Mouse (Mus musculus): ENCODE measurements around the gene Rad51b. TPM values are rescaled to one million over a fixed set of nuclear protein-coding genes. Genes with fewer than 3 reads are reported as not detected.

The Rad51b gene
- polyA plus RNA-seq, 1 experiment from 2014 or later, result 8.7 TPM

- H3K27me3 ChIP-seq (replicated peaks), result no peaks in the 10 kb centered on the region
- H3K4me2 ChIP-seq, result no peak overlapping the region
- H3K4me1 ChIP-seq, result peaks cover 11% of the 10 kb centered on the region
- WGBS, result 32% methylated on average over 6 of the region's 6 CpGs
- H3K9ac ChIP-seq, result no peak overlapping the region
- no peaks in the 10 kb centered on the region for H3K36me3 ChIP-seq
- no peak overlapping the region for H3K4me3 ChIP-seq (replicated peaks)
- no peak overlapping the region for H3K27ac ChIP-seq
- no peak for ATAC-seq (ENCODE audit: insufficient read depth, low FRiP score, low read depth)
- no peaks in the 10 kb centered on the region for H3K9me3 ChIP-seq
Observed at GRCm38 (mm10) chr12:79547556-79547955, 250.5 kb downstream of the Rad51b start.

- Histone ChIP-seq H3K27me3 (replicated peaks) (no peaks in the 10 kb centered on the region), H3K4me2 (no peak overlapping the region), H3K9ac (no peak overlapping the region), H3K4me1 (peaks cover 8% of the 10 kb centered on the region), H3K9me3 (no peaks in the 10 kb centered on the region), H3K4me3 (replicated peaks) (no peak overlapping the region), H3K27ac (no peak overlapping the region), H3K36me3 (no peaks in the 10 kb centered on the region)
- no peak for ATAC-seq (ENCODE audit: insufficient read depth, low FRiP score, low read depth)
- WGBS, result 77% methylated on average over 8 of the region's 8 CpGs
Observed at GRCm38 (mm10) chr12:79548607-79549330, 251.7 kb downstream of the Rad51b start.

GRCm38 (mm10) chr12:79550049-79550682 is 253.1 kb downstream of the Rad51b start:
- 96% methylated on average over 7 of the region's 7 CpGs for WGBS
- Histone ChIP-seq H3K4me2 (no peak overlapping the region), H3K27me3 (replicated peaks) (no peaks in the 10 kb centered on the region), H3K9me3 (no peaks in the 10 kb centered on the region), H3K36me3 (no peaks in the 10 kb centered on the region), H3K4me1 (peaks cover 8% of the 10 kb centered on the region), H3K27ac (no peak overlapping the region), H3K9ac (no peak overlapping the region), H3K4me3 (replicated peaks) (no peak overlapping the region)
- ATAC-seq (ENCODE audit: insufficient read depth, low FRiP score, low read depth), result no peak

- no peak overlapping the region for H3K4me2 ChIP-seq
- no peaks in the 10 kb centered on the region for H3K36me3 ChIP-seq
- H3K9ac ChIP-seq, result no peak overlapping the region
- no peak for ATAC-seq (ENCODE audit: insufficient read depth, low FRiP score, low read depth)
- no peaks in the 10 kb centered on the region for H3K27me3 ChIP-seq (replicated peaks)
- H3K4me1 ChIP-seq, result peaks cover 8% of the 10 kb centered on the region
- WGBS, result 72% methylated on average over 1 of the region's 1 CpGs
- no peak overlapping the region for H3K4me3 ChIP-seq (replicated peaks)
- no peaks in the 10 kb centered on the region for H3K9me3 ChIP-seq
- no peak overlapping the region for H3K27ac ChIP-seq
Observed at GRCm38 (mm10) chr12:79551274-79551673, 254.2 kb downstream of the Rad51b start.

- Histone ChIP-seq H3K27me3 (replicated peaks) (no peaks in the 10 kb centered on the region), H3K4me1 (0 out of 2 replicates have a peak, but pooled peaks cover 3% of the 10 kb centered on the region), H3K9me3 (no peaks in the 10 kb centered on the region), H3K9ac (no peak overlapping the region), H3K4me2 (no peak overlapping the region), H3K4me3 (replicated peaks) (no peak overlapping the region), H3K36me3 (no peaks in the 10 kb centered on the region), H3K27ac (no peak overlapping the region)
- no peak for ATAC-seq (ENCODE audit: insufficient read depth, low FRiP score, low read depth)
Observed at GRCm38 (mm10) chr12:79553056-79553455, 256.0 kb downstream of the Rad51b start.

GRCm38 (mm10) chr12:79557904-79558303 is 260.8 kb downstream of the Rad51b start:
- peak overlapping the region; percentile 31; the same call in 1 of the 2 replicates for H3K27ac ChIP-seq
- H3K9ac ChIP-seq, result no peak overlapping the region
- no peaks in the 10 kb centered on the region for H3K36me3 ChIP-seq
- WGBS, result 45% methylated on average over 5 of the region's 5 CpGs
- H3K4me1 ChIP-seq, result no peaks in the 10 kb centered on the region
- H3K27me3 ChIP-seq (replicated peaks), result no peaks in the 10 kb centered on the region
- H3K4me3 ChIP-seq (replicated peaks), result no peak overlapping the region
- no peak overlapping the region for H3K4me2 ChIP-seq
- no peak; the same call in 1 of the 2 replicates for ATAC-seq (ENCODE audit: insufficient read depth, low FRiP score, low read depth)
- no peaks in the 10 kb centered on the region for H3K9me3 ChIP-seq

GRCm38 (mm10) chr12:79558711-79559110 is 261.6 kb downstream of the Rad51b start:
- no peaks in the 10 kb centered on the region for H3K4me1 ChIP-seq
- H3K36me3 ChIP-seq, result no peaks in the 10 kb centered on the region
- no peaks in the 10 kb centered on the region for H3K9me3 ChIP-seq
- H3K4me3 ChIP-seq (replicated peaks), result no peak overlapping the region
- peak overlapping the region; percentile 1; the same call in 1 of the 2 replicates for H3K27ac ChIP-seq
- whole genome bisulfite sequencing, result 84% methylated on average over 3 of the region's 3 CpGs
- no peak overlapping the region for H3K4me2 ChIP-seq
- H3K27me3 ChIP-seq (replicated peaks), result no peaks in the 10 kb centered on the region
- no peak overlapping the region for H3K9ac ChIP-seq
- ATAC-seq (ENCODE audit: insufficient read depth, low FRiP score, low read depth), result no peak

GRCm38 (mm10) chr12:79559410-79560015 is 262.4 kb downstream of the Rad51b start:
- Histone ChIP-seq H3K27me3 (replicated peaks) (no peaks in the 10 kb centered on the region), H3K27ac (peak overlapping the region; percentile 51), H3K9me3 (no peaks in the 10 kb centered on the region), H3K4me3 (replicated peaks) (no peak overlapping the region), H3K9ac (no peak overlapping the region), H3K4me2 (no peak overlapping the region), H3K4me1 (no peaks in the 10 kb centered on the region), H3K36me3 (no peaks in the 10 kb centered on the region)
- no peak for ATAC-seq (ENCODE audit: insufficient read depth, low FRiP score, low read depth)
- 58% methylated on average over 4 of the region's 4 CpGs for WGBS

- 80% methylated on average over 8 of the region's 8 CpGs for WGBS
- no peaks in the 10 kb centered on the region for H3K4me1 ChIP-seq
- no peak for ATAC-seq (ENCODE audit: insufficient read depth, low FRiP score, low read depth)
- H3K9me3 ChIP-seq, result no peaks in the 10 kb centered on the region
- H3K27me3 ChIP-seq (replicated peaks), result no peaks in the 10 kb centered on the region
- H3K36me3 ChIP-seq, result no peaks in the 10 kb centered on the region
- no peak overlapping the region for H3K9ac ChIP-seq
- no peak overlapping the region for H3K27ac ChIP-seq
- no peak overlapping the region for H3K4me3 ChIP-seq (replicated peaks)
- H3K4me2 ChIP-seq, result no peak overlapping the region
Observed at GRCm38 (mm10) chr12:79560084-79560699, 263.1 kb downstream of the Rad51b start.

- Histone ChIP-seq H3K4me1 (no peaks in the 10 kb centered on the region), H3K36me3 (no peaks in the 10 kb centered on the region), H3K9me3 (no peaks in the 10 kb centered on the region), H3K9ac (no peak overlapping the region), H3K4me2 (no peak overlapping the region), H3K4me3 (replicated peaks) (no peak overlapping the region), H3K27me3 (replicated peaks) (no peaks in the 10 kb centered on the region), H3K27ac (no peak overlapping the region)
- no peak for ATAC-seq (ENCODE audit: insufficient read depth, low FRiP score, low read depth)
- WGBS, result 79% methylated on average over 4 of the region's 4 CpGs
Observed at GRCm38 (mm10) chr12:79560893-79561292, 263.8 kb downstream of the Rad51b start.

- H3K27me3 ChIP-seq (replicated peaks), result no peaks in the 10 kb centered on the region
- H3K4me3 ChIP-seq (replicated peaks), result no peak overlapping the region
- H3K9ac ChIP-seq, result no peak overlapping the region
- H3K27ac ChIP-seq, result peak overlapping the region; percentile 31; the same call in 1 of the 2 replicates
- H3K4me1 ChIP-seq, result 0 out of 2 replicates have a peak, but pooled peaks cover 2% of the 10 kb centered on the region
- no peak; the same call in 1 of the 2 replicates for ATAC-seq (ENCODE audit: insufficient read depth, low FRiP score, low read depth)
- H3K36me3 ChIP-seq, result no peaks in the 10 kb centered on the region
- H3K4me2 ChIP-seq, result no peak overlapping the region
- 71% methylated on average over 6 of the region's 6 CpGs for WGBS
- no peaks in the 10 kb centered on the region for H3K9me3 ChIP-seq
Observed at GRCm38 (mm10) chr12:79574159-79575040, 277.3 kb downstream of the Rad51b start.

Data from stomach, embryonic 15.5 days (tissue).